Comparison of ENCODE assay signal across 16 mouse cellular contexts in the genomic region with DNA sequence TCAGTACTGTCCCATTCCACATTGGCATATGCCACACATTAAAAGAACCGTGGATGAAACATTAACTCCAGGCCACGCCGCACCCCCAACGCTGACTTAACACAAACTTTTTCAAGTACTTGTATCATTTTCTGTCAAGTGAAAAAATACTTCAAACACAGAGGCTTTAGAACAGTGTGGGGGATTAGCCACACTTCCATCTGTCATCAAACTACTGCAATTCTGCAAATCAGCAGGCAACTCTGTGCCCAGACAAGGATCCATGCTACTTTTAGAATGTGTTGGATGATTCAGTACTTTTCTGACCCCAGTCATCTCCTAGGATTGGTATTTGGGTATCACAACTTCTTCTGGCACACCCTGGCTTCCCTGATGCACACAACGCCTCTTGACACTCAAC.
"Had no signal": no experiment of that assay in that cellular context is flagged by ENCODE, and none has a peak within 500 bp of the region (broad histone marks: within the 10 kb centered on the region; RNA-seq: fewer than 3 reads in every experiment).

No protein-coding gene starts in this region.

- H3K4me3 ChIP-seq: limb, embryonic 12.5 days; liver, embryonic 13.5 days; lung, embryonic 15.5 days; megakaryocyte, embryonic 14.5 days; midbrain, embryonic 15.5 days; neural tube, embryonic 12.5 days had no signal

- DNase-seq: kidney, adult 8-10 months; kidney, postnatal 25 days; liver; liver, embryonic 13.5 days; liver, postnatal 0 days; lung, postnatal 14 days; right cerebral cortex, postnatal 14 days; thymus, adult 18-20 months; thymus, postnatal 25 days had no signal

- H3K27ac ChIP-seq: limb, embryonic 12.5 days; liver, embryonic 13.5 days; lung, embryonic 15.5 days; macrophage; midbrain, embryonic 15.5 days; neural tube, embryonic 12.5 days; stomach, postnatal 0 days had no signal
